Mouse (Mus musculus) forebrain, embryonic 10.5 days (tissue): Measurements from ENCODE around the gene Fmo2. TPM values are rescaled to one million over a fixed set of nuclear protein-coding genes. Genes with fewer than 3 reads are reported as not detected.

Source experiments
- DNase-seq: peaks from one replicate; pipeline ENCODE4 v3.0.0-alpha.2; 2017; ENCODE audit warnings: low spot score; ENCODE audit errors: extremely low spot score
- H3K27ac ChIP-seq: fragments of 300-500 bp; sonication (generic); 2 replicates; pipeline ENCODE4 v1.5.1; 2016; ENCODE audit warnings: mild to moderate bottlenecking
- H3K27me3 ChIP-seq: fragments of 300-500 bp; sonication (generic); 2 replicates; pipeline ENCODE4 v1.6.1; 2016; ENCODE audit warnings: mild to moderate bottlenecking; ENCODE audit not compliant: poor library complexity, severe bottlenecking
- H3K36me3 ChIP-seq: fragments of 300-500 bp; sonication (generic); replicated peaks from 2 replicates; pipeline ENCODE4 v1.6.1; 2016; ENCODE audit warnings: mild to moderate bottlenecking, moderate library complexity
- H3K4me1 ChIP-seq: fragments of 300-500 bp; sonication (generic); 2 replicates; pipeline ENCODE4 v1.6.1; 2016
- H3K4me3 ChIP-seq: fragments of 300-500 bp; sonication (generic); 2 replicates; pipeline ENCODE4 v1.5.1; 2016; ENCODE audit warnings: mild to moderate bottlenecking, moderate library complexity
- H3K9me3 ChIP-seq: fragments of 300-500 bp; sonication (generic); 2 replicates; pipeline ENCODE4 v1.6.1; 2016; ENCODE audit warnings: mild to moderate bottlenecking, moderate library complexity
- WGBS: fragments of 180-500 bp; shearing (Covaris S2); methylation state at CpG from one replicate; pipeline ENCODE4 v1.1.7; 2016; 5-methylcytosine and 5-hydroxymethylcytosine counted together
- polyA plus RNA-seq: library from polyadenylated mRNA; unstranded; fragments of >200 nt; fragmentation: Nextera tagmentation; extraction: Ambion mirVana; gene quantifications from 2 replicates; pipeline ENCODE4 v1.2.1, GENCODE M21; 2016

The Fmo2 gene
- polyA plus RNA-seq, 1 experiment from 2014 or later: not detected

DNA sequence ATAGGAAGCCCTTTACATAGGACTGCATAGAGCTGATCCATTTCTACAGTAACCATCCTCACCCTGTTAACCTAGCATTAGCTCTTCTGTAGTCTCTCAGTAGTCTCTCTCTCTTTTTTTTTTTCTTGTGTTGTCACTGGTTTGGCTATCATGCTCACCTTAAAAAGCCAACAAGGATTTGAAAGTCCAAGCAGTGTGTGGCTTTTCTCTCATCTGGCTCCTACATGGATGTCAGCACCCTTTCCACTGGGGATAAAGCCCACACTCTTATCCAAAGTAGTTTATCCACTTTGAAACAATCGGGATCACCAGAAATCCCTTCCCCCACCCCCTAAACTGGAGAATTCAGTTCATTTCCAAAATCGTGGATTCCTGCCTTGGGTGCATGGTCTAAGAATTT, 32.1 kb upstream of the Fmo2 start:
- Histone ChIP-seq H3K27ac (no peak overlapping the region), H3K27me3 (no peaks in the 10 kb centered on the region), H3K9me3 (no peaks in the 10 kb centered on the region), H3K36me3 (no peaks in the 10 kb centered on the region), H3K4me1 (no peaks in the 10 kb centered on the region), H3K4me3 (no peak overlapping the region)
- DNase-seq: no peak
- 73% methylated on average over 2 of the region's 2 CpGs for WGBS

DNA sequence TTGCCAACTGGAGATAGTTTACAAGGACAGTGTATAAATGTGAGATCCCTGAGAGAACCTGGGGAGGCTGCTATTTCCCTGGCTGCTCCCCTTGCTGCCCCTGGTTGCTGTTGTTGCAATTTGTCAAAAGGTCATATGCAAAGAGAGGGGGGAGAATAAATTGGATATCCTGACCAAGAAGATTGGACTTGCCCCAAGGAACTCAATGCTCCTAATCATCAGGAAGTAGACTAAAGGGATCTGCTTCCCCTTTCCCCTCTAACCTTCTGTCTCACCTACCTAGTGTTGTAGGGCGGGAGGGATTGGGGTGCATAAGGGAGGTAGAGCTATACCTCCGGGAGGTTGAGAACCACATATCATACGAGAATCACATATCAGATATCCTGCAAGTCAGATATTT, 30.6 kb upstream of the Fmo2 start:
- Histone ChIP-seq H3K36me3 (no peaks in the 10 kb centered on the region), H3K4me3 (no peak overlapping the region), H3K27me3 (no peaks in the 10 kb centered on the region), H3K27ac (no peak overlapping the region), H3K9me3 (no peaks in the 10 kb centered on the region), H3K4me1 (no peaks in the 10 kb centered on the region)
- 90% methylated on average over 3 of the region's 3 CpGs for WGBS
- no peak for DNase-seq

DNA sequence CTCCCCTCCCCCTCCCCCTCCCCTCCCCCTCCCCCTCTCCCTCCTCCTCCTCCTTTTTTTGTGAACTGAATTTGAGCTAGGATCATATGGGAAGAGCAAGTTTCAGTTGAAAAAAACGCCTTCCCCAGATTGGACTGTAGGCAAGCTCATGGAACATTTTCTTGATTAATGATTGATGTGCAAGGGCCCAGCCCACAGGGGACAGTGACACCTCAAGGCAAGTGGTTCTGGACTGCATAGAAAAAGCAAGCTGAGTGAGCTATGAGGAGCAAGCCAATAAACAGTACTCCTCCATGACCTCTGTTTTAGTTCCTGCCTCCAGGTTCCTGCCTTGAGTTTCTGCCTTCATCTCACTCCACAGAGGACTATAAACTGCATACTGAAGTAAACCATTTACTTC, 26.6 kb upstream of the Fmo2 start:
- H3K27ac ChIP-seq: no peak overlapping the region
- H3K27me3 ChIP-seq: no peaks in the 10 kb centered on the region
- DNase-seq: no peak
- WGBS: 60% methylated on average over 1 of the region's 1 CpGs
- no peaks in the 10 kb centered on the region for H3K9me3 ChIP-seq
- H3K4me1 ChIP-seq: no peaks in the 10 kb centered on the region
- no peak overlapping the region for H3K4me3 ChIP-seq
- H3K36me3 ChIP-seq: no peaks in the 10 kb centered on the region

DNA sequence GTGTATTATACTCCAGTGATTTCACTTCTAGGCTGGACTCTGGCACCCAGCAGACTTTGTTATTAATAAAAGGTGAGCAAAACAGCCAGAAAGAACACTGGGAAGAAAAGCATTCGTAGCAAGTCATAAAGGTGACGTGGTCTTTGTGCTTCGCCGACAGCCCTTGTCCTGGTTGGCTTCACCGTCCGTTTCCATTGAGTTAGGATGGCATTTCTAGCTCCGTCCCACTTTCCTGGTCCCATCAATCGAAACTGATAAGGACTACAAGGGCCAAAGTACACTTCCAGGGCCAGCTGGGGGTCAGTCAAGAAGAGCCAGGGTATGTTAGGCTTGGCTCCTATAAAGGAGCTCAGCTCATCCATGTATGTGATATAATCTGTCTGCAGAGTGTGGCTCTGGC, 18.1 kb upstream of the Fmo2 start:
- Histone ChIP-seq H3K27ac (no peak overlapping the region), H3K27me3 (no peaks in the 10 kb centered on the region), H3K9me3 (no peaks in the 10 kb centered on the region), H3K36me3 (no peaks in the 10 kb centered on the region), H3K4me1 (0 out of 2 replicates have a peak, but pooled peaks cover 3% of the 10 kb centered on the region), H3K4me3 (no peak overlapping the region)
- no peak for DNase-seq
- 85% methylated on average over 8 of the region's 8 CpGs for WGBS

DNA sequence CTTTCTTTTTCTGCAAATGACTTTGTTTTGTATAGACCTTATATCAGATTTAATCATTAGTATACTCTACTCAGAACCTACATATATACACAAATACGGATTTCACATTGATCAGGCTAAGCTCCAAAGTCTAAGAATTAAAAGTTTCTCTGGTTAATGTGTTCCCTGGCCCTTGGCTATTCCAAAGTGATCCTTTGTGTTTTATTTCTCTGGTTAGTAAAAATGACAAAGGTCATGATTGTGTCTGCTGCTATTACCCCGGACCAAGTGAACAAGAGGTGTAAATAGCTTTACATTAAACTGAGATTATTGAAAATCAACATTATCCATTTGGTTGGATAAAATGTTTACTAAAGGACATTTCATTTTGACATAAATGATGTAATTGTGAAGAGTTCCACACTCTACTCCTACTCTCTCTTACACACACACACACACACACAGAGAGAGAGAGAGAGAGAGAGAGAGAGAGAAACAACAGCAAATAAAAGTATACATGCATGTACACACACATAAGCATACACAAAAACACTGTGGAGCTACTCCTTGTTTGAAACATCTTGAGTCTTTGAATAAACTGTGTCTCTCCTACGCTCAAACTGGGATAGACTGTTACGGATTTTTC, 16.5 kb upstream of the Fmo2 start:
- 91% methylated on average over 4 of the region's 4 CpGs for whole genome bisulfite sequencing
- H3K27me3 ChIP-seq: no peaks in the 10 kb centered on the region

DNA sequence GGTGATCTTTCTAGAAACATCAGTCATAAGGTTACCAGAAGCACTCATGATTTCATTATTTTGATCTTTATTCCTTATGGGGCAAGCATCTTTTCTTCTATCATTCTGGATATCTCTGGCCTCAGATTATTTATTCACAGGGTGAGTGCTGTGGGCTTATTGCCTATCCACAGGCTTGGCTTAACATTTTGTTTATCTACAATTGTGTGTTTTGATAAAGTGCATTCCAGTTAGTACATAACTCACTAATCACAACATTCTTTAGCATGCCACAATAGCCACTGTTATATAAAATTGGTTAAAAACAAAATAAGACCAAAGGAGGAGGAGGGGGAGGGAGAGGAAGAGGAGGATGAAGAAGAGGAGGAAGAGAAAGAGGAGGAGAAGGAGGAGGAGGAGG, 13.6 kb upstream of the Fmo2 start:
- no peak overlapping the region for H3K4me3 ChIP-seq
- no peaks in the 10 kb centered on the region for H3K27me3 ChIP-seq
- DNase-seq: no peak
- no peak overlapping the region for H3K27ac ChIP-seq
- 0 out of 2 replicates have a peak, but pooled peaks cover under 1% of the 10 kb centered on the region for H3K4me1 ChIP-seq
- no peaks in the 10 kb centered on the region for H3K36me3 ChIP-seq
- H3K9me3 ChIP-seq: no peaks in the 10 kb centered on the region

More for the DNA sequence above, 16.5 kb upstream of the Fmo2 start:
- Histone ChIP-seq H3K27ac (no peak overlapping the region), H3K4me1 (0 out of 2 replicates have a peak, but pooled peaks cover 3% of the 10 kb centered on the region), H3K4me3 (no peak overlapping the region), H3K36me3 (no peaks in the 10 kb centered on the region), H3K9me3 (no peaks in the 10 kb centered on the region)
- no peak for DNase-seq

DNA sequence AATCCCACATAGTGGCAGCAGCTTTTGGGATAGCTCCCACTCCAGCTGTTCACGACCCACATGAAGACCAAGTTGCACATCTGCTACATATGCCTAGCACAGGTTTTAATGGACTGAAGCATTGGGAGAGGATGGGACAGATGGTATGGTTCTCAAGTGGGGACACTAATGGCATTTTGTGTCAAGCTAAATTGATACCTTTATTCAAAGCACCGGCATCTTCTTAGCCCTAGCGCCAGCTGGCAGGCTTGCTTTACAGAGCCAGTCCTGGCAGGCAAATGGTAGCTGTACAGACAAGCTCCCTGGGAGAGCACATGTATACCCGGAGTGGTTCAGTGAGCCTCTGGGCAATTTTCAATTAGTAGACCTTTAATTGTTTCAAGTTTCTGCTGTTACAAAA, 3.4 kb upstream of the Fmo2 start:
- no peaks in the 10 kb centered on the region for H3K9me3 ChIP-seq
- H3K36me3 ChIP-seq: no peaks in the 10 kb centered on the region
- H3K27ac ChIP-seq: no peak overlapping the region
- H3K4me1 ChIP-seq: no peaks in the 10 kb centered on the region
- H3K27me3 ChIP-seq: no peaks in the 10 kb centered on the region
- H3K4me3 ChIP-seq: no peak overlapping the region
- 81% methylated on average over 4 of the region's 4 CpGs for WGBS
- DNase-seq: no peak

DNA sequence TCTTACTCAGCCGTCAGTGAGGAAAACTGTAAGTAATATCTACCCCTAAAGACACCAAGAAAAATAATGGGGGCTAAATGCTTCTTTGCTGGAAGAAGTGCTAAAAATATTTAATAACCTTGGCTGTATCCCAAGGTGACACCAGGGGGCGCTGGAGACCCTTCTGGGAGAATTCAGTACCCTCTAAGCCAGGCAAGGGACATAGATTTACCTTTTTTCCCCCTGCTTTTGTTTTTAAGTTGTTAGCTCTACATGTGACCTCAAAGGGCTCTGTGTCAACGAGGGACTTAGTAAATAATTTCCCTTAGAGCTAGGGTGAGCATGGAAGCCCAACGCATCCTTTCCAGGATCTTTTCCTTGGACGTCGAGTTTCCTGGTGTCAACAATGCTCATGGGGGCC, 2.6 kb downstream of the Fmo2 start:
- H3K4me1 ChIP-seq: no peaks in the 10 kb centered on the region
- H3K27me3 ChIP-seq: no peaks in the 10 kb centered on the region
- WGBS: 48% methylated on average over 6 of the region's 6 CpGs
- peak; percentile 59 for DNase-seq
- no peak overlapping the region for H3K27ac ChIP-seq
- H3K9me3 ChIP-seq: no peaks in the 10 kb centered on the region
- no peaks in the 10 kb centered on the region for H3K36me3 ChIP-seq
- H3K4me3 ChIP-seq: no peak overlapping the region

DNA sequence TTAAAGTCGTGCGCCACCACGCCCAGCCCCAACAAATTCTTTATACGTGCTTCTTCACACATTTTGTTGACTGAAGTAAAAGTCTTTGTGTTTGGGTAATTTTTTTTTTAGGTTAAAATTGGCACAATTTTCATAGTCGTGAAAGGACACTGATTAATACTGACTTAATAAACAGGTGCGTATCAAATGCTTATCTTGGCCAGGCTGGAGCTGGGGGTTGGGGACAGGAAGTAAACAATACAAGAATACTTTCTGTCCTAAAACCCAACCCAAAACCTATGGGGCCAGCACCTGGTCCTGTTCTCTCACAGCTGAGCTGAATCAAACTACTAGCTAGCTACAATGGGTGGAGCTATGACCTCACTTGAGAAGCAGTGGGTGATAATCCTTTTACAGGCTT, 5.5 kb downstream of the Fmo2 start:
- H3K27ac ChIP-seq: no peak overlapping the region
- no peaks in the 10 kb centered on the region for H3K36me3 ChIP-seq
- WGBS: 92% methylated on average over 6 of the region's 6 CpGs
- no peak for DNase-seq
- no peaks in the 10 kb centered on the region for H3K4me1 ChIP-seq
- H3K27me3 ChIP-seq: no peaks in the 10 kb centered on the region
- H3K4me3 ChIP-seq: no peak overlapping the region
- no peaks in the 10 kb centered on the region for H3K9me3 ChIP-seq

DNA sequence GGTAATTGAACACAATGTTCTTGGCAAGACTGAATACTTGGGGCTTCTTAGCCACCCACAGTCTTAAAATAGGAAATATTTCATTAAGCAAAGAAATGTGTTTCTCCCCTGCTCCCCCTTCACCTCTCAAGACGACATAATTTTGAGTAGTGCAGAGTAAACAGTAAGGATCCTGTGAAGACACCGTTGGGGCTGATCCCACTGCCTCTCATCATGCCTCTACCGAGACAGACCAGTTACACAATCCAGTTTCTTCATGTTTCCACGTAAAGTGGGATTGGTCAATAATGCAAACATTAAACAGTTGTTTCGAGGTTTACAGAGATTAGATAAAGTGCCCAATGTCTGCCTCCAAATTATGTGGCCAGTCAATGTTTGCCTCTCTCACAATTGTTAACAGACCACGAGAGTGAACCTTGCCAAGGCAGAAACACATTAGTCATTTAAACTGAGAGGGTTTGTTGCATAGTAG, 6.5 kb downstream of the Fmo2 start:
- H3K36me3 ChIP-seq: no peaks in the 10 kb centered on the region
- no peak overlapping the region for H3K27ac ChIP-seq
- H3K4me3 ChIP-seq: no peak overlapping the region
- H3K9me3 ChIP-seq: no peaks in the 10 kb centered on the region
- H3K4me1 ChIP-seq: no peaks in the 10 kb centered on the region
- DNase-seq: no peak
- no peaks in the 10 kb centered on the region for H3K27me3 ChIP-seq
- 83% methylated on average over 6 of the region's 6 CpGs for WGBS

DNA sequence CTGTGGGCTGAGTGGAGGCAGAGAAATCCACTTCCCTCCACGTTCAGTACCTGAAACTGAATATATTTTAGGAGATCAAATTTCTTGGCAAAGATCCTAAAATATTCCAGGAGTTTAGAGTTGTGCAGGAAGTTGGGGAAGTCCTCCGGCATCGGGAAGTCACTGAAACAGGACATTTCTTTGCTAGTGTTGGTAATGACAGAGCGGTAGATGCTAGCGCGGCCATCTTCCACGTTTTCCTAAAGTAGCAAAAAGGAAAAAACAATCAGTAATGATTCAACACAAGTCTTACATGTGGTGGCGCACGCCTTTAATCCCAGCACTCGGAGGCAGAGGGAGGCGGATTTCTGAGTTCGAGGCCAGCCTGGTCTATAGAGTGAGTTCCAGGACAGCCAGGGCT, 9.9 kb downstream of the Fmo2 start:
- Histone ChIP-seq H3K4me3 (no peak overlapping the region), H3K27me3 (no peaks in the 10 kb centered on the region), H3K36me3 (no peaks in the 10 kb centered on the region), H3K9me3 (no peaks in the 10 kb centered on the region), H3K4me1 (no peaks in the 10 kb centered on the region), H3K27ac (no peak overlapping the region)
- 93% methylated on average over 12 of the region's 12 CpGs for WGBS
- no peak for DNase-seq

DNA sequence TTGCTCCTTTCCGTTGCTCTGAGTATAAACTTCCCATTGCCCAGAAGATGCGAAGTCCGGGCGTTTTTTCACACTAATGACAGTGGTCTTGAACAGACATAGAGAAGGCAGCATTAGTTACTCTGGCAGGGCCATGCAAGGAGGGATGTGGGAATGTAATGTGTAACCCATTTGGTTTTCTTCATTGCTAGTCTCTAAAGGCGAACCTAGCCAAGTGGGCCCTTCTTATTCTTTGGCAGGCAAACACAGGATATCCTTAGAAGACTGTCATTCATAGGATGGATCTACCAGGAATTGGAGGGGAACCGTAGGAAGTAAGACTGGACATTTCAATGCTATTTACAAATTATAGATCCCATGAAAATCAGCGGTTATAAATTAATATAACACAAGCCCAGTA, 10.9 kb downstream of the Fmo2 start:
- Histone ChIP-seq H3K27ac (no peak overlapping the region), H3K4me3 (no peak overlapping the region), H3K4me1 (no peaks in the 10 kb centered on the region), H3K9me3 (no peaks in the 10 kb centered on the region), H3K36me3 (no peaks in the 10 kb centered on the region), H3K27me3 (no peaks in the 10 kb centered on the region)
- DNase-seq: no peak
- WGBS: 95% methylated on average over 7 of the region's 7 CpGs

DNA sequence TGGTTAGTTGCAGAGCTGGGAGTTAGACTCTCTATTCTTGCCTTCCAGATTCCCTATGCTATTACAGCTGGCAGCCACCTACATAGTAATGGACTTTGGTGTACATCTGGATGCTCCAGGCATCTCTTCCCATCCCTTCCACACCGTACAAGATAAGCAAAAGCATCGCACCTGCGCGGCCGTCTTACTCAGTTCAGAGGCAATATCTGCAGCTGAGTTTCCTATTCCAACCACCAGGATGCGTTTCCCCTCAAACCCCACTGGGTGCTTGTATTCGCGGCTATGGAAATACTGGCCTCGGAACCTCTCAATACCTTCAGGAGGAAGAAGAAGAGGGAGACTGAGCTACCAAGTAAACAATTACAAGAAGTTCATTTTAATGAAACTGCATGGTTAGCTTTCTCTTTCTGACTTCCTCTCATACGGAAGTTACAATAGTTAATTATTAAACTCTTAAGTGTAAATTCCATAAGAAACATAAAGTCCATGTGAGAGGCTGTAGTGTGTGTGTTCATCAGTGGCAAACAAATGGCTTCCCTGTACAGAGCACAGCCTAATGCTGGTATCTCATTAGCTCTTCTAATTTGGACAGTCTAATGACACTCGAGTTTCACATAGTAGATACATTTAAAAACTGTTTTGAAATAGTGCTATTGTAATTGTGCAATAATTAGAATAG, 12.2 kb downstream of the Fmo2 start:
- H3K4me1 ChIP-seq: no peaks in the 10 kb centered on the region
- H3K27me3 ChIP-seq: no peaks in the 10 kb centered on the region
- WGBS: 88% methylated on average over 11 of the region's 11 CpGs
- H3K36me3 ChIP-seq: no peaks in the 10 kb centered on the region
- H3K4me3 ChIP-seq: no peak overlapping the region
- H3K9me3 ChIP-seq: no peaks in the 10 kb centered on the region
- DNase-seq: no peak
- H3K27ac ChIP-seq: no peak overlapping the region
